Mouse (Mus musculus): ENCODE measurements around the gene Klhl10. TPM values are rescaled to one million over a fixed set of nuclear protein-coding genes. Genes with fewer than 3 reads are reported as not detected.

Klhl10 gene
- total and polyA plus RNA-seq, 2 experiments from 2014 or later: 0.22 to 0.65 TPM

- Histone ChIP-seq H3K9me3 (ENCODE audit: low read length) (no peaks in the 10 kb centered on the region), H3K27me3 (ENCODE audit: insufficient read depth, low read length) (no peaks in the 10 kb centered on the region), H3K4me3 (ENCODE audit: low read depth, low read length) (no peak overlapping the region), H3K9ac (replicated peaks; ENCODE audit: low read length, poor library complexity, severe bottlenecking) (no peak overlapping the region), H3K36me3 (ENCODE audit: insufficient read depth, low read length) (no peaks in the 10 kb centered on the region), H3K4me2 (ENCODE audit: low read depth, low read length, poor library complexity, severe bottlenecking) (no peak overlapping the region), H3K27ac (ENCODE audit: low read depth, low read length) (no peak overlapping the region), H3K4me1 (ENCODE audit: insufficient read depth, low read length) (peaks cover 6% of the 10 kb centered on the region)
- DNase-seq (ENCODE audit: low spot score) (no peak), ATAC-seq (ENCODE audit: low FRiP score) (no peak)
- TF ChIP-seq CTCF (IDR thresholded peaks at IDR 0.05): no peak
- WGBS: 81% methylated on average over 6 of the region's 6 CpGs
Measured at GRCm38 (mm10) chr11:100400842-100401241, 40.9 kb upstream of the Klhl10 start.

- ATAC-seq (ENCODE audit: low FRiP score): no peak
- no peaks in the 10 kb centered on the region for H3K9me3 ChIP-seq (ENCODE audit: low read length)
- H3K4me1 ChIP-seq (ENCODE audit: insufficient read depth, low read length): no peaks in the 10 kb centered on the region
- H3K27ac ChIP-seq (ENCODE audit: low read depth, low read length): no peak overlapping the region
- H3K27me3 ChIP-seq (ENCODE audit: insufficient read depth, low read length): no peaks in the 10 kb centered on the region
- no peak overlapping the region for H3K4me3 ChIP-seq (ENCODE audit: low read depth, low read length)
- 55% methylated on average over 6 of the region's 6 CpGs for WGBS
- no peak for DNase-seq (ENCODE audit: low spot score)
- no peak overlapping the region for H3K4me2 ChIP-seq (ENCODE audit: low read depth, low read length, poor library complexity, severe bottlenecking)
- no peaks in the 10 kb centered on the region for H3K36me3 ChIP-seq (ENCODE audit: insufficient read depth, low read length)
- H3K9ac ChIP-seq (replicated peaks; ENCODE audit: low read length, poor library complexity, severe bottlenecking): no peak overlapping the region
- no peak for TF ChIP-seq CTCF (IDR thresholded peaks at IDR 0.05)
Measured at GRCm38 (mm10) chr11:100402240-100402639, 39.5 kb upstream of the Klhl10 start.

GRCm38 (mm10) chr11:100402682-100403081, 39.0 kb upstream of the Klhl10 start:
- no peaks in the 10 kb centered on the region for H3K4me1 ChIP-seq (ENCODE audit: insufficient read depth, low read length)
- no peak for ATAC-seq (ENCODE audit: low FRiP score)
- H3K4me2 ChIP-seq (ENCODE audit: low read depth, low read length, poor library complexity, severe bottlenecking): no peak overlapping the region
- no peak for TF ChIP-seq CTCF (IDR thresholded peaks at IDR 0.05)
- no peak for DNase-seq (ENCODE audit: low spot score)
- H3K27ac ChIP-seq (ENCODE audit: low read depth, low read length): no peak overlapping the region
- H3K36me3 ChIP-seq (ENCODE audit: insufficient read depth, low read length): no peaks in the 10 kb centered on the region
- H3K9me3 ChIP-seq (ENCODE audit: low read length): no peaks in the 10 kb centered on the region
- H3K4me3 ChIP-seq (ENCODE audit: low read depth, low read length): no peak overlapping the region
- H3K9ac ChIP-seq (replicated peaks; ENCODE audit: low read length, poor library complexity, severe bottlenecking): no peak overlapping the region
- H3K27me3 ChIP-seq (ENCODE audit: insufficient read depth, low read length): no peaks in the 10 kb centered on the region
- 91% methylated on average over 2 of the region's 2 CpGs for WGBS

- WGBS: 65% methylated on average over 10 of the region's 10 CpGs
- Histone ChIP-seq H3K27ac (ENCODE audit: low read depth, low read length) (no peak overlapping the region), H3K9me3 (ENCODE audit: low read length) (no peaks in the 10 kb centered on the region), H3K9ac (replicated peaks; ENCODE audit: low read length, poor library complexity, severe bottlenecking) (no peak overlapping the region), H3K27me3 (ENCODE audit: insufficient read depth, low read length) (no peaks in the 10 kb centered on the region), H3K4me3 (ENCODE audit: low read depth, low read length) (no peak overlapping the region), H3K4me2 (ENCODE audit: low read depth, low read length, poor library complexity, severe bottlenecking) (no peak overlapping the region), H3K4me1 (ENCODE audit: insufficient read depth, low read length) (no peaks in the 10 kb centered on the region), H3K36me3 (ENCODE audit: insufficient read depth, low read length) (peaks cover 1% of the 10 kb centered on the region)
- TF ChIP-seq CTCF (IDR thresholded peaks at IDR 0.05): no peak
- DNase-seq (ENCODE audit: low spot score) (no peak), ATAC-seq (ENCODE audit: low FRiP score) (no peak)
Measured at GRCm38 (mm10) chr11:100403445-100404134, 38.1 kb upstream of the Klhl10 start.

- Histone ChIP-seq H3K4me3 (ENCODE audit: low read depth, low read length) (no peak overlapping the region), H3K4me1 (ENCODE audit: insufficient read depth, low read length) (no peaks in the 10 kb centered on the region), H3K27me3 (ENCODE audit: insufficient read depth, low read length) (no peaks in the 10 kb centered on the region), H3K36me3 (ENCODE audit: insufficient read depth, low read length) (peaks cover 9% of the 10 kb centered on the region), H3K4me2 (ENCODE audit: low read depth, low read length, poor library complexity, severe bottlenecking) (no peak overlapping the region), H3K9ac (replicated peaks; ENCODE audit: low read length, poor library complexity, severe bottlenecking) (no peak overlapping the region), H3K27ac (ENCODE audit: low read depth, low read length) (no peak overlapping the region), H3K9me3 (ENCODE audit: low read length) (no peaks in the 10 kb centered on the region)
- ATAC-seq (ENCODE audit: low FRiP score) (no peak), DNase-seq (ENCODE audit: low spot score) (no peak)
- 85% methylated on average over 3 of the region's 3 CpGs for WGBS
- no peak for TF ChIP-seq CTCF (IDR thresholded peaks at IDR 0.05)
Measured at GRCm38 (mm10) chr11:100404456-100405074, 37.2 kb upstream of the Klhl10 start.

GRCm38 (mm10) chr11:100406273-100406672, 35.4 kb upstream of the Klhl10 start:
- ATAC-seq (ENCODE audit: low FRiP score): no peak
- no peak for DNase-seq (ENCODE audit: low spot score)
- H3K4me1 ChIP-seq (ENCODE audit: insufficient read depth, low read length): no peaks in the 10 kb centered on the region
- 84% methylated on average over 8 of the region's 8 CpGs for WGBS
- H3K9ac ChIP-seq (replicated peaks; ENCODE audit: low read length, poor library complexity, severe bottlenecking): no peak overlapping the region
- no peaks in the 10 kb centered on the region for H3K27me3 ChIP-seq (ENCODE audit: insufficient read depth, low read length)
- H3K36me3 ChIP-seq (ENCODE audit: insufficient read depth, low read length): peaks cover 9% of the 10 kb centered on the region
- H3K27ac ChIP-seq (ENCODE audit: low read depth, low read length): no peak overlapping the region
- H3K4me3 ChIP-seq (ENCODE audit: low read depth, low read length): no peak overlapping the region
- H3K9me3 ChIP-seq (ENCODE audit: low read length): no peaks in the 10 kb centered on the region
- no peak for TF ChIP-seq CTCF (IDR thresholded peaks at IDR 0.05)
- H3K4me2 ChIP-seq (ENCODE audit: low read depth, low read length, poor library complexity, severe bottlenecking): no peak overlapping the region
